Mouse (Mus musculus) 416B (cell line): ENCODE results near the gene Gm14151.
"Not testable (repeated sequence)": the region's sequence is repeated elsewhere in the genome, so short reads cannot be mapped to it uniquely, and the experiment has no call there.

Experiments used
- DNase-seq: peaks from one replicate; pipeline ENCODE4 v3.0.0; 2011; ENCODE audit warnings: low read depth

Gm14151 gene

GRCm38 (mm10) chr2:151092250-151092649 lies at the start of gene Gm14151:
Gene Gm14151 (minus strand): TSS chr2:151092350.
- not testable (repeated sequence) for DNase-seq

DNA sequence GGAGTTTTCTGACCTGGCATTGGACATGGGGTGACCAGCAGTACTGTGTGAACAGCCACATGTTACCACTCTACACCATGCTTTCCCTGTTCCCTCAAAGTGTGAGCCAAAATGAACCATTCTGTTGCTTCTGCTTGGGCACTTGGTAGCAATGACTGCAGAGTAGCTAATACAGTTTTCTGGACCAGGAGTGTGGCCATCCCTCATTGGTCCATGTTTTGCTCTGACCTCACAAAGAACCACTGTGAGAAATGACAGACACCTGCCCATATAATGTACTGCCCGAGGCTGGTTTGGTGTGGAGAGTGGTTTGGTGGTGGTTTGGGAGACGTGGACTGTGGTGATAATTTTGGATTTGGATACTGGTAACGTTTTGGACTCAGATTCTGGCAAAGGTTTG lies 5.8 kb upstream of the Gm14151 start, which contains the start of gene Gm14147:
Gene Gm14147 (plus strand): TSS at position 301 of the 400 bp plus-strand sequence.
- DNase-seq, result not testable (repeated sequence)

DNA sequence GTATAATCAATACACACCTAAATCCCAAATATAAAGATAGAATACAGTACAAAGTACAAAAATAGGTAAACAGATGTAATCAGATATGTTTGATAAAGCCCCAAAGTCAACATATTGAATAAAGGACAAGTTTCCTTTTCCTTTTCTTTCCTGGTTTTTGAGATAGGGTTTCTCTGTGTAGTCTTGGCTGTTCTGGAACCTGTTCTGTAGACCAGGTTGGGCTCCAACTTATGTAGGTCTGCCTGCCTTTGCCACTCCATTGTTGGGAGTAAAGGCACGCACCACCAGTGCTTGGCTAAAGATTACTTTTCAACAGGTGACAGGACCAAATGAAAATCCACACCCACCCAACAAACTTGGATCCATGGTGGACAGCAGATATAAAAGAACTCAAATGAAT lies 35.5 kb downstream of the Gm14151 start:
- no peak for DNase-seq

DNA sequence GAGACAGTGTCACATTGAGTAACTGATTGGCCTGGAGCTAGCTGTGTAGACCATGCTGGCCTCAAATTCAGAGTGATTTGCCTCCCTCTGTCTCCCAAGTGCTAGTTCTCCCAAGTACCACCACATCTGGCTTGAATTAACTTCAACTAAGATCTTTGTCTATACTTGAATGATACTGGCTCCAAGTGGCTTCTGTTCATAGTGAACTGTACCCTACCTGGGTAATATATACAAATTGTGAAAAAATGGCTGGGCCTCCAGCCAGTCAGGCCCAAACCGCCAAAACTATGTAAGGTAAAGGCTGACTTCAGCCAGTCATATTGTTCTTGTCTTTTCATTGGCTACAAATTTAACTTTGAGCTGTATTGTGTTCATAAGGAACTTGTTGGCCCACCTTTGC lies 51.7 kb downstream of the Gm14151 start:
- DNase-seq, result no peak

DNA sequence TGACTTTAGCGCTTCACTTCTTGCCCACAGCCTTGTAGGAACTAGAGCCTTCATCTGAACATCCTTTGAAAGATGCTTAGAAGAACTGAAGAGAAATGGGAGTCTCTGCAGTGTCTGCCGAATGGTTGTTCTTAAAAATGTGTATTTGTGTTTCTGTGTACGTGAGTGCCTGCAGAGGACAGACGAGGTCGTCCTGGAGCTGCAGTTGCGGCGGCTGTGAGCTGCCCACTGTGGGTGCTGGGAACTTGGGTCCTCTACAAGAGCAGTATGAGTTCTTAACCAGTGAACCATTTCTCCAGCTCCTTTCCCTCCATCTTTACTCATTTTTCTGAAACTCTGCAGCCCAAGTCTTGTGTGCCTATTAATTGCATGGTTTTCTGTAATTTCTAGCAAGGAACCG lies 52.4 kb downstream of the Gm14151 start:
- no peak for DNase-seq

- peak; percentile 96 for DNase-seq
Observed at GRCm38 (mm10) chr2:151039232-151039695, 52.9 kb downstream of the Gm14151 start, which contains the start of the genes Ninl and Nanp. Gene Ninl (minus strand): TSS chr2:151039382. Gene Nanp (minus strand): TSS chr2:151039398.

- DNase-seq, result peak; percentile 72
Observed at GRCm38 (mm10) chr2:151038811-151039222, 53.3 kb downstream of the Gm14151 start.

DNA sequence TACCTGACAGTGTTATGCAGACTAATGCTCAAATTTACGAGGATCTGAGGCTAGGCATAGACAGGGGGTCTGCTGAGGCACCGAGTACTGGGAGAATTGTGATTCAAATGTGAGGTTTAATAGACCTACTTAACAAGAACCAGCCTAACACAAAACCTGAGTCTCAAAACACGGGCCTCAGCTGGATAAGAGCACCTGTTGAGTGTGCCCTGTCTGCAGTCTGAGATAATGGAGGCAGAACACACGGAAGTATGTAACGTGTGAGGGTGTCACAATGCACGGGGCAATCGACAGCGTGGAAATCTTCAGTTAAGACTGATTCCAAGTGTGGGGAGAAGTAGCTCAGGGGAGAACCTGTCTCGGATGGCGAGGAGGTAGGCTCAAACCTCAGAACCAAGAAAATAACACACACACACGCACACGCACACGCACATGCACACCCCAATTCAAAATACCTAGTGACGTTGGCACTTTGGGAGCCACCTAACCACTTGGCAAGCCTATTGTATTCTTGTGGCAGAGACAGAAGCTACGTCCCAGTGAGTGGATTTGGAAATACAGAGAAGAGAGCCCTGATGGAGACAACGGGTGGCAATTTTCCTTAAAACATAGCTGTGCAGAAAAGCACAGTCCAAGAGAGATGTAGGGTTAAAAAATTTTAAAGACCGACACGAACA lies 54.1 kb downstream of the Gm14151 start:
- peak; percentile 24 for DNase-seq

- DNase-seq, result no peak
Observed at GRCm38 (mm10) chr2:151037292-151037691, 54.9 kb downstream of the Gm14151 start.
